Mouse (Mus musculus) bone marrow macrophage, adult 2 months (primary cell): ENCODE results near the gene Smg9.

Experiments
- CTCF ChIP-seq: IDR thresholded peaks from 2 replicates; pipeline ENCODE4 v1.5.1; 2012; ENCODE audit warnings: low read depth, mild to moderate bottlenecking, low read length, moderate library complexity
- POLR2A ChIP-seq: IDR thresholded peaks from 2 replicates; pipeline ENCODE4 v1.6.1; 2012; ENCODE audit warnings: mild to moderate bottlenecking, low read depth, low read length, borderline replicate concordance

GRCm38 (mm10) chr7:24451855-24452311, 52.5 kb downstream of the Smg9 start, which contains the start of gene Irgc1:
- TF ChIP-seq CTCF (0 out of 2 replicates have a peak, but pooled peaks have one; percentile 13), POLR2A (no peak)
